Mouse (Mus musculus) limb, embryonic 14.5 days (tissue): ENCODE measurements around the gene Eri3. TPM values are rescaled to one million over a fixed set of nuclear protein-coding genes. Genes with fewer than 3 reads are reported as not detected.
A peak's percentile ranks its signal among the peaks of the same experiment; 100 is the strongest.

ENCODE experiments used
- ATAC-seq: fragments of 200-750 bp; cut with Nextera tagmentation; 2 replicates; pipeline ENCODE4 v1.8.0; 2017; ENCODE audit warnings: low read depth, moderate number of reproducible peaks, moderate TSS enrichment; ENCODE audit not compliant: low FRiP score
- DNase-seq: peaks from one replicate; pipeline ENCODE4 v3.0.0-alpha.2; 2015; ENCODE audit warnings: low spot score
- H3K27ac ChIP-seq: fragments of 300-500 bp; sonication (generic); replicated peaks from 2 replicates; pipeline ENCODE4 v1.5.1; 2014; ENCODE audit warnings: low read depth, mild to moderate bottlenecking, low read length, moderate library complexity, mixed read lengths
- H3K27me3 ChIP-seq: fragments of 300-500 bp; sonication (generic); 2 replicates; pipeline ENCODE4 v1.6.1; 2014; ENCODE audit warnings: low read length, mixed read lengths; ENCODE audit not compliant: control insufficient read depth, insufficient read depth
- H3K36me3 ChIP-seq: fragments of 300-500 bp; sonication (generic); 2 replicates; pipeline ENCODE4 v1.6.1; 2014; ENCODE audit warnings: mild to moderate bottlenecking, low read length, moderate library complexity, mixed read lengths; ENCODE audit not compliant: control insufficient read depth, insufficient read depth
- H3K4me1 ChIP-seq: fragments of 300-500 bp; sonication (generic); 2 replicates; pipeline ENCODE4 v1.6.1; 2014; ENCODE audit warnings: antibody characterized with exemption, low read length, mixed read lengths; ENCODE audit not compliant: control insufficient read depth, insufficient read depth
- H3K4me2 ChIP-seq: fragments of 300-500 bp; sonication (generic); replicated peaks from 2 replicates; pipeline ENCODE4 v1.6.1; 2014; ENCODE audit warnings: low read depth, mild to moderate bottlenecking, low read length, moderate library complexity; ENCODE audit not compliant: severe bottlenecking
- H3K4me3 ChIP-seq: fragments of 300-500 bp; sonication (generic); replicated peaks from 2 replicates; pipeline ENCODE4 v1.5.1; 2014; ENCODE audit warnings: low read length
- H3K9ac ChIP-seq: fragments of 300-500 bp; sonication (generic); 2 replicates; pipeline ENCODE4 v1.6.1; 2014; ENCODE audit warnings: mild to moderate bottlenecking, low read depth, low read length, moderate library complexity; ENCODE audit not compliant: severe bottlenecking
- H3K9me3 ChIP-seq: fragments of 300-500 bp; sonication (generic); 2 replicates; pipeline ENCODE4 v1.6.1; 2016; ENCODE audit warnings: low read length; ENCODE audit not compliant: control insufficient read depth
- POLR2A ChIP-seq: fragments of 200-500 bp; IDR thresholded peaks from 2 replicates; pipeline ENCODE4 v1.8.0; 2012; ENCODE audit warnings: inconsistent platforms, mild to moderate bottlenecking, moderate library complexity, borderline replicate concordance; ENCODE audit not compliant: insufficient read depth, insufficient read length; ENCODE audit errors: extremely low read depth
- WGBS: fragments of 180-500 bp; shearing (Covaris S2); extraction: QIAGEN DNeasy Blood & Tissue Kit; methylation state at CpG from one replicate; pipeline ENCODE4 v1.1.7; 2014; 5-methylcytosine and 5-hydroxymethylcytosine counted together
- polyA plus RNA-seq, 2 experiments: library from polyadenylated mRNA; depleted of rRNA in 1 of 2; stranded (reverse) in 1 of 2; unstranded in 1 of 2; fragments of >200 nt; fragmentation: Nextera tagmentation in 1 of 2; extraction: Ambion mirVana in 1 of 2; gene quantifications; 2 replicates each; pipeline versions ENCODE4 v1.2.1 to v1.2.3; 2012 to 2014

The Eri3 gene
- polyA plus RNA-seq, 2 experiments, result 155 to 190 TPM

DNA sequence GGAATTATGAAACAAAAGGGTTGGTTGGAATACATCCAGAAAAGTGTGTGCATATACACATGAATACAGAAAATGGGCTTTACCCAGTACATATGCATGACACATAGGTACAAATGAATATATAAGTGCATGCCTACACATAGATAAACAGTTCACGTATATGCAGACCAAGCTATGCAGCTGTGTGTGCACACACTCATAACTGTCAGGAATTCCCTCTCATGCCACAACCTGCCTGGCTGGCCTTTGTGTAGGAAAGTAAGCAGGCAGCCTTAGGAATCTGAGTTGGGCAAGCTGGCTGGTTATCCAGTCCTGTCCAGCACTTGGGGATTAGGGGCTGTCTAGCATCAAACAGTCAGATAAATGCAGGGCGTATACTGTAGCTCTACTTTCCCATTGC is 72.9 kb downstream of the Eri3 start:
- TF ChIP-seq POLR2A, result no peak
- DNase-seq (no peak), ATAC-seq (no peak)
- H3K4me3 ChIP-seq, result no peak overlapping the region
- no peaks in the 10 kb centered on the region for H3K27me3 ChIP-seq
- H3K4me2 ChIP-seq, result no peak overlapping the region
- H3K9ac ChIP-seq, result no peak overlapping the region
- H3K9me3 ChIP-seq, result no peaks in the 10 kb centered on the region
- no peak overlapping the region for H3K27ac ChIP-seq
- H3K36me3 ChIP-seq, result peaks cover 45% of the 10 kb centered on the region
- WGBS, result 61% methylated on average over 2 of the region's 2 CpGs
- 0 out of 2 replicates have a peak, but pooled peaks cover 9% of the 10 kb centered on the region for H3K4me1 ChIP-seq

DNA sequence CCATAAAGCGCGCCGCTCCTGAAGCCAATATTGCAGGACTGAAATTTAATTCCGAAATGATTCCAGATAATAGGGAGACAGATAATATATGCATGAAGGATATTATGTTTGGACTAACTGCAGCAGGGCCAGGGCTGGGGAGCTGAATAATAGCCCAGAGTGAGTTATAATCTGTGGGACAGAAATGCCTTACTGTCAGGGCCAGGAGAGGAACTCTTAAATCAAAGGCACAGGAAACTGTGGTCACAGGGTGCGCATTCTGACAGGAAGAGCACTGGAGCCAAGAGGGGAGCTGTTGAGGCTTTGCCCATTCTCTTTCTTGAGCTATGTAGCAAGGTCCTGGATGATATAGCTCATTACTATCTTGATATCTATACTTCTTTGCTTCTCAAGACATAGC is 74.5 kb downstream of the Eri3 start:
- H3K36me3 ChIP-seq, result peaks cover 37% of the 10 kb centered on the region
- DNase-seq, result no peak
- H3K4me3 ChIP-seq, result no peak overlapping the region

DNA sequence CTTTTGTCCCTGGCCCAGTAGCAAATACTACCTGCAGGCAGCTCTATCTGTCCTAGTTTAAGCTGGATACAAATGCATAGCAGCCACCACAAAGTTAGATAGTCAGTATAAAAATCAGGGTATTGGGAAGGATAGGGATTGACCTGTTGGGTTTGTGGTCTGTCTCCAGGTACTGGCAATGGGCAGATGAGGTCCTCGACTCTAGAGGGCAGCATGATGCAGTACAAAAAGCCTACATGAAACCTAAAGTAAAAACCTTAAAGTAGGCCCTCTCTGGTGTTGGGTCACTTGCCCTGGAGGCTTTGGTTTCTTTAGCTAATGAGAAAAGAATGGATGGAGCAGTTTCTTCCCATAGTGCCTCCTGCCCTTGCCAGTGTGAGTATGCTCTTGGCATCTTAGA is 78.3 kb downstream of the Eri3 start:
- Histone ChIP-seq H3K9me3 (no peaks in the 10 kb centered on the region), H3K4me3 (no peak overlapping the region), H3K27me3 (no peaks in the 10 kb centered on the region), H3K4me2 (no peak overlapping the region), H3K4me1 (peaks cover 18% of the 10 kb centered on the region), H3K9ac (no peak overlapping the region), H3K27ac (no peak overlapping the region), H3K36me3 (peaks cover 19% of the 10 kb centered on the region)
- TF ChIP-seq POLR2A, result no peak
- DNase-seq (no peak), ATAC-seq (no peak)
- WGBS, result 55% methylated on average over 1 of the region's 1 CpGs

More for the DNA sequence above, 74.5 kb downstream of the Eri3 start:
- ATAC-seq, result no peak
- Histone ChIP-seq H3K4me1 (peaks cover 11% of the 10 kb centered on the region; the same call in 1 of the 2 replicates), H3K9me3 (no peaks in the 10 kb centered on the region), H3K27me3 (no peaks in the 10 kb centered on the region), H3K9ac (no peak overlapping the region), H3K27ac (no peak overlapping the region), H3K4me2 (no peak overlapping the region)
- 56% methylated on average over 5 of the region's 5 CpGs for WGBS
- no peak for TF ChIP-seq POLR2A

DNA sequence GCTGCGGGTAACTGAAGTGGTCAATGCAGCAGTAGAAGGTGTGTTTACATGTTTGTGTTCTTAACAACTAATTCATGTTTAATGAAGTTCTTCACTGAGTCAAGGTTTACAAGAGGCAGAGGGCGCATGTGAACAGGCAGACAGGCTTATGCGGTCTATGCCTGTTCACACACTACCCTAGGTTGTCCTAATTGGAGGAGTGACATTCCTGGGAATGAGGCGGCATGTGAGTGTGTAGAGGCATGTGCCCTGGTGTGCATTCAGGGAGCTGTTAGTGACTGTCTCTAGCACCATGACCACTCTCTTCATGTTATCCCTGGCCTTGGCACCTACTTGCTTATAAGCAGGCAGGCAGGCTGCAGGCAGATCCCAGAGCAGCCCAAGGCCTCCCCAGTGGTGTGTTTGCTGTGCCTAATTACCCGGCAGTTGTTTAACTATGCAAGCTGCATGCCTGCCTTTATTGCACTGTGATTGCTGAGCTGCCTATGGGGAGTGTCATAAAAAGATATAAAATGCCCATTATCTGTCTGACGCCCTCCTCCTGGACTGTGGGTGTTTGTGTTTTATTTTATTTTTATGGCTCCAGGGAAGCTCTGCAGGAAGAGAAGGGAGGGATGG is 80.0 kb downstream of the Eri3 start:
- ATAC-seq, result peak; percentile 37; the same call in 1 of the 2 replicates

DNA sequence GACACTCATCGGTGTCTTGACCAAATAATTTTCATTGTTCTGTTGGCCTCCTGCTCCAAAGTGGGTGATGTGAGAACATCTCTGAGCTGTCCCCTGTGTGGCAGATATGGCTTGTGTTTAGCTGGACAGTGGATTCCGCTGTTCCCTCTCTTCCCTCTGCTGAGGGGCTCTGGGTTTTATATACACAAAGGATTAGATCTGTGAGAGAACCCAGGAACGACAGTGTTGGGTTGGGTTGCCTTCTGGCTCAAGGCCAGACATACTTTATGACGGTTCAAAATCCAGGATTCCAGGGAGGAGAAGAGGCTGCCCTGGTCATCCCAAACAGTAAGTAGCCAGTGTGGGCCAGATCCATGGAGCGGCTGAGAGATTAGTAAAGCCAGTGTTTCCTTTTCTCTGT is 83.4 kb downstream of the Eri3 start:
- no peak for DNase-seq
- Histone ChIP-seq H3K27me3 (no peaks in the 10 kb centered on the region), H3K9me3 (no peaks in the 10 kb centered on the region), H3K4me2 (no peak overlapping the region), H3K4me1 (peaks cover 19% of the 10 kb centered on the region), H3K9ac (no peak overlapping the region), H3K36me3 (peaks cover 26% of the 10 kb centered on the region; the same call in 1 of the 2 replicates), H3K27ac (no peak overlapping the region), H3K4me3 (no peak overlapping the region)
- no peak for TF ChIP-seq POLR2A
- WGBS, result 66% methylated on average over 5 of the region's 5 CpGs
- no peak for ATAC-seq

More for the DNA sequence above, 80.0 kb downstream of the Eri3 start:
- Histone ChIP-seq H3K9me3 (no peaks in the 10 kb centered on the region), H3K9ac (no peak overlapping the region; the same call in 1 of the 2 replicates), H3K4me2 (no peak overlapping the region), H3K27ac (no peak overlapping the region), H3K4me3 (no peak overlapping the region), H3K27me3 (no peaks in the 10 kb centered on the region), H3K36me3 (peaks cover 26% of the 10 kb centered on the region; the same call in 1 of the 2 replicates), H3K4me1 (peaks cover 14% of the 10 kb centered on the region)
- TF ChIP-seq POLR2A, result no peak
- 26% methylated on average over 6 of the region's 6 CpGs for WGBS
- DNase-seq, result no peak
